Mouse (Mus musculus) heart, embryonic 13.5 days (tissue): ENCODE data around the gene Hcar1. TPM values are rescaled to one million over a fixed set of nuclear protein-coding genes. Genes with fewer than 3 reads are reported as not detected.
A peak's percentile ranks its signal among the peaks of the same experiment; 100 is the strongest.

Experiments used
- ATAC-seq: fragments of 200-750 bp; cut with Nextera tagmentation; 2 replicates; pipeline ENCODE4 v1.8.0; 2017; ENCODE audit warnings: moderate TSS enrichment; ENCODE audit not compliant: insufficient number of reproducible peaks, low FRiP score, low TSS enrichment; ENCODE audit errors: extremely low read depth
- H3K27ac ChIP-seq: fragments of 300-500 bp; sonication (generic); replicated peaks from 2 replicates; pipeline ENCODE4 v1.5.1; 2015; ENCODE audit warnings: moderate library complexity, mild to moderate bottlenecking, inconsistent platforms
- H3K27me3 ChIP-seq: fragments of 300-500 bp; sonication (generic); replicated peaks from 2 replicates; pipeline ENCODE4 v1.6.1; 2015; ENCODE audit warnings: mild to moderate bottlenecking, inconsistent platforms
- H3K36me3 ChIP-seq: fragments of 300-500 bp; sonication (generic); 2 replicates; pipeline ENCODE4 v1.6.1; 2015; ENCODE audit warnings: mild to moderate bottlenecking, inconsistent platforms
- H3K4me1 ChIP-seq: fragments of 300-500 bp; sonication (generic); 2 replicates; pipeline ENCODE4 v1.6.1; 2015; ENCODE audit warnings: inconsistent platforms
- H3K4me2 ChIP-seq: fragments of 300-500 bp; sonication (generic); 2 replicates; pipeline ENCODE4 v1.6.1; 2015; ENCODE audit warnings: inconsistent platforms, mild to moderate bottlenecking, moderate library complexity
- H3K4me3 ChIP-seq: fragments of 300-500 bp; sonication (generic); 2 replicates; pipeline ENCODE4 v1.5.1; 2015; ENCODE audit warnings: moderate library complexity, mild to moderate bottlenecking, inconsistent platforms
- H3K9ac ChIP-seq: fragments of 300-500 bp; sonication (generic); 2 replicates; pipeline ENCODE4 v1.6.1; 2015; ENCODE audit warnings: inconsistent platforms, mild to moderate bottlenecking, moderate library complexity
- H3K9me3 ChIP-seq: fragments of 300-500 bp; sonication (generic); 2 replicates; pipeline ENCODE4 v1.6.1; 2016; ENCODE audit warnings: inconsistent platforms
- WGBS: fragments of 180-500 bp; shearing (Covaris S2); methylation state at CpG from one replicate; pipeline ENCODE4 v1.1.7; 2015; ENCODE audit warnings: mixed read lengths; 5-methylcytosine and 5-hydroxymethylcytosine counted together
- polyA plus RNA-seq: library from polyadenylated mRNA; unstranded; fragments of >200 nt; fragmentation: Nextera tagmentation; extraction: Ambion mirVana; gene quantifications from 2 replicates; pipeline ENCODE4 v1.2.1, GENCODE M21; 2015

Gene Hcar1
- polyA plus RNA-seq, 1 experiment from 2014 or later, result 0.20 TPM

GRCm38 (mm10) chr5:123863934-123864333, 15.9 kb downstream of the Hcar1 start:
- Histone ChIP-seq H3K36me3 (no peaks in the 10 kb centered on the region), H3K4me2 (no peak overlapping the region), H3K27me3 (no peaks in the 10 kb centered on the region; the same call in 1 of the 2 replicates), H3K4me1 (no peaks in the 10 kb centered on the region), H3K9me3 (no peaks in the 10 kb centered on the region), H3K9ac (no peak overlapping the region), H3K4me3 (no peak overlapping the region), H3K27ac (no peak overlapping the region)
- ATAC-seq, result no peak
- WGBS, result 81% methylated on average over 14 of the region's 14 CpGs

GRCm38 (mm10) chr5:123862374-123863350, 17.2 kb downstream of the Hcar1 start:
- Histone ChIP-seq H3K36me3 (no peaks in the 10 kb centered on the region), H3K27ac (no peak overlapping the region), H3K4me1 (no peaks in the 10 kb centered on the region), H3K27me3 (no peaks in the 10 kb centered on the region; the same call in 1 of the 2 replicates), H3K9me3 (no peaks in the 10 kb centered on the region), H3K9ac (peak overlapping the region; percentile 21; the same call in 1 of the 2 replicates), H3K4me2 (no peak overlapping the region), H3K4me3 (no peak overlapping the region)
- WGBS, result 69% methylated on average over 15 of the region's 15 CpGs
- no peak for ATAC-seq

- H3K4me3 ChIP-seq, result no peak overlapping the region
- no peaks in the 10 kb centered on the region for H3K36me3 ChIP-seq
- no peaks in the 10 kb centered on the region for H3K9me3 ChIP-seq
- no peak overlapping the region for H3K9ac ChIP-seq
- WGBS, result 72% methylated on average over 11 of the region's 11 CpGs
- no peaks in the 10 kb centered on the region; the same call in 1 of the 2 replicates for H3K27me3 ChIP-seq
- no peak for ATAC-seq
- no peak overlapping the region for H3K4me2 ChIP-seq
- H3K4me1 ChIP-seq, result no peaks in the 10 kb centered on the region
- H3K27ac ChIP-seq, result no peak overlapping the region
These were observed 21.0 kb downstream of the Hcar1 start for GRCm38 (mm10) chr5:123858798-123859197.

- no peak overlapping the region for H3K27ac ChIP-seq
- H3K4me1 ChIP-seq, result 0 out of 2 replicates have a peak, but pooled peaks cover 4% of the 10 kb centered on the region
- H3K36me3 ChIP-seq, result no peaks in the 10 kb centered on the region
- no peak overlapping the region for H3K9ac ChIP-seq
- no peak for ATAC-seq
- H3K27me3 ChIP-seq, result no peaks in the 10 kb centered on the region
- no peaks in the 10 kb centered on the region for H3K9me3 ChIP-seq
- H3K4me2 ChIP-seq, result no peak overlapping the region
- WGBS, result 69% methylated on average over 9 of the region's 9 CpGs
- no peak overlapping the region for H3K4me3 ChIP-seq
These were observed 25.3 kb downstream of the Hcar1 start for GRCm38 (mm10) chr5:123854511-123854910.

GRCm38 (mm10) chr5:123853877-123854504, 25.8 kb downstream of the Hcar1 start:
- H3K27ac ChIP-seq, result no peak overlapping the region
- no peaks in the 10 kb centered on the region for H3K36me3 ChIP-seq
- H3K9ac ChIP-seq, result no peak overlapping the region
- 0 out of 2 replicates have a peak, but pooled peaks cover 4% of the 10 kb centered on the region for H3K4me1 ChIP-seq
- WGBS, result 70% methylated on average over 11 of the region's 11 CpGs
- ATAC-seq, result no peak
- H3K4me2 ChIP-seq, result no peak overlapping the region
- H3K4me3 ChIP-seq, result no peak overlapping the region
- no peaks in the 10 kb centered on the region for H3K27me3 ChIP-seq
- no peaks in the 10 kb centered on the region for H3K9me3 ChIP-seq

- Histone ChIP-seq H3K36me3 (no peaks in the 10 kb centered on the region), H3K4me1 (0 out of 2 replicates have a peak, but pooled peaks cover 4% of the 10 kb centered on the region), H3K27me3 (no peaks in the 10 kb centered on the region; the same call in 1 of the 2 replicates), H3K4me2 (no peak overlapping the region), H3K4me3 (no peak overlapping the region), H3K9ac (no peak overlapping the region), H3K27ac (no peak overlapping the region), H3K9me3 (no peaks in the 10 kb centered on the region)
- ATAC-seq, result no peak
- WGBS, result 26% methylated on average over 2 of the region's 2 CpGs
These were observed 28.4 kb downstream of the Hcar1 start for GRCm38 (mm10) chr5:123851398-123851797.

- Histone ChIP-seq H3K4me3 (no peak overlapping the region), H3K4me2 (no peak overlapping the region), H3K36me3 (no peaks in the 10 kb centered on the region), H3K27ac (no peak overlapping the region), H3K9me3 (no peaks in the 10 kb centered on the region), H3K27me3 (no peaks in the 10 kb centered on the region; the same call in 1 of the 2 replicates), H3K4me1 (peaks cover 11% of the 10 kb centered on the region), H3K9ac (no peak overlapping the region)
- no peak for ATAC-seq
- 87% methylated on average over 14 of the region's 14 CpGs for WGBS
These were observed 35.5 kb downstream of the Hcar1 start for GRCm38 (mm10) chr5:123844316-123844715.

- H3K9me3 ChIP-seq, result no peaks in the 10 kb centered on the region
- no peak overlapping the region for H3K4me2 ChIP-seq
- 66% methylated on average over 4 of the region's 4 CpGs for WGBS
- H3K36me3 ChIP-seq, result no peaks in the 10 kb centered on the region
- H3K27me3 ChIP-seq, result no peaks in the 10 kb centered on the region; the same call in 1 of the 2 replicates
- H3K27ac ChIP-seq, result no peak overlapping the region
- H3K4me1 ChIP-seq, result peaks cover 11% of the 10 kb centered on the region
- no peak for ATAC-seq
- no peak overlapping the region for H3K4me3 ChIP-seq
- H3K9ac ChIP-seq, result no peak overlapping the region
These were observed 36.0 kb downstream of the Hcar1 start for GRCm38 (mm10) chr5:123843816-123844215.

GRCm38 (mm10) chr5:123842935-123843282, 36.9 kb downstream of the Hcar1 start:
- no peak for ATAC-seq
- H3K4me2 ChIP-seq, result no peak overlapping the region
- WGBS, result 73% methylated on average over 3 of the region's 3 CpGs
- H3K9me3 ChIP-seq, result no peaks in the 10 kb centered on the region
- no peaks in the 10 kb centered on the region for H3K36me3 ChIP-seq
- H3K27me3 ChIP-seq, result no peaks in the 10 kb centered on the region; the same call in 1 of the 2 replicates
- H3K27ac ChIP-seq, result no peak overlapping the region
- H3K4me1 ChIP-seq, result peaks cover 11% of the 10 kb centered on the region
- H3K9ac ChIP-seq, result no peak overlapping the region
- H3K4me3 ChIP-seq, result no peak overlapping the region

GRCm38 (mm10) chr5:123842221-123842934, 37.4 kb downstream of the Hcar1 start:
- Histone ChIP-seq H3K9ac (no peak overlapping the region), H3K27me3 (no peaks in the 10 kb centered on the region), H3K36me3 (no peaks in the 10 kb centered on the region), H3K4me1 (peaks cover 11% of the 10 kb centered on the region), H3K9me3 (no peaks in the 10 kb centered on the region), H3K4me2 (no peak overlapping the region), H3K4me3 (no peak overlapping the region), H3K27ac (no peak overlapping the region)
- no peak for ATAC-seq
- WGBS, result 49% methylated on average over 11 of the region's 11 CpGs

GRCm38 (mm10) chr5:123837371-123837770, 42.4 kb downstream of the Hcar1 start:
- no peak overlapping the region for H3K4me3 ChIP-seq
- H3K9ac ChIP-seq, result no peak overlapping the region
- no peaks in the 10 kb centered on the region for H3K27me3 ChIP-seq
- no peaks in the 10 kb centered on the region for H3K36me3 ChIP-seq
- H3K4me1 ChIP-seq, result peaks cover 7% of the 10 kb centered on the region
- ATAC-seq, result no peak
- H3K4me2 ChIP-seq, result no peak overlapping the region
- no peaks in the 10 kb centered on the region for H3K9me3 ChIP-seq
- H3K27ac ChIP-seq, result no peak overlapping the region
- WGBS, result 51% methylated on average over 4 of the region's 4 CpGs
